In the genomic region with DNA sequence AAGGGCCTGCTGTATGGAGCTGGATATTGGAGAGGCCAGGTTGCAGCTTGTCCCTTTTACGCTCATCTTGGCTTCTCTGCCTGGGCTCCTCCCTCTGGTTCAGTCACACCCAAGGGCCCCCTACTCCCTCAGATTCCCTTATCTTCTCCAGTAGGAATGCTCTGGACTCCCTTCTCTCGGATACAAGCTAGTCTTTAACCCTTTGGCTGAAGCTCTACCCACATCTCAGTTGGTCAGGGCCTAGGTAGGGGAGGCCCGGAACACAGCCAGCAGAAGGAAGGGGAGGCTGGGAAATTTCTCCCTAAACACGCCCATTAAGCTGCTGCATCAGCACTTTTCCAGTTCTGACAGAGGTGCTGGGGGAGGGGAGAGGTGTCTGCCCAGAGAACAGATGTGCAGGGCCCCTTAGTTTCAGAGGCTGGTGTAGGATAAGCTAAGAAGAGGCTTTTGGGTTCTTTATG, we compare ENCODE assay signal across 8 mouse cellular contexts. TPM values are rescaled to one million over a fixed set of nuclear protein-coding genes. Genes with fewer than 3 reads are reported as not detected.
DNase-seq lines count a peak whose midpoint lies in the region; ATAC-seq lines count a peak whose summit lies in the region.

No protein-coding gene starts in this region.

- DNase-seq in 3134 (ENCODE audit: extremely low read depth, insufficient read length, low spot score) = peak; percentile 42
- DNase-seq in R1 (ENCODE audit: low read depth, low spot score) = peak; percentile 76
- DNase-seq in heart, adult 9 months (ENCODE audit: low spot score in 2 of 2) = peak; percentile 32 to 44
- DNase-seq in lung, postnatal 36 days = peak; percentile 40
- peak; percentile 27 to 42 for DNase-seq in thymus, postnatal 10 days (ENCODE audit: low spot score in 2 of 2)
- DNase-seq in right cerebral cortex, postnatal 25 days = no peak
- no peak for DNase-seq in cerebellum, postnatal 36 days

- peak overlapping the region; percentile 71 for H3K4me3 ChIP-seq in kidney, embryonic 16.5 days (ENCODE audit: low read length)

- peaks cover 44% of the 10 kb centered on the region for H3K4me1 ChIP-seq in kidney, embryonic 16.5 days (ENCODE audit: insufficient read depth, low read length)

- peak overlapping the region; percentile 88 for H3K4me2 ChIP-seq in kidney, embryonic 16.5 days (replicated peaks; ENCODE audit: low read depth, low read length)

- 0 out of 2 replicates have a peak, but pooled peaks cover 3% of the 10 kb centered on the region for H3K36me3 ChIP-seq in kidney, embryonic 16.5 days (ENCODE audit: insufficient read depth, low read length)

- H3K27me3 ChIP-seq in kidney, embryonic 16.5 days (ENCODE audit: insufficient read depth, low read length) = no peaks in the 10 kb centered on the region

- peak overlapping the region; percentile 69 for H3K9ac ChIP-seq in kidney, embryonic 16.5 days (replicated peaks; ENCODE audit: low read length)

- ATAC-seq in kidney, embryonic 16.5 days (ENCODE audit: low FRiP score, low TSS enrichment) = peak; percentile 19

- WGBS in kidney, embryonic 16.5 days = 1% methylated on average over 4 of the region's 4 CpGs

- H3K27ac ChIP-seq in kidney, embryonic 16.5 days (ENCODE audit: low read length) = peak overlapping the region; percentile 96

- H3K9me3 ChIP-seq in kidney, embryonic 16.5 days (ENCODE audit: low read length) = no peaks in the 10 kb centered on the region

RNA-seq across cellular contexts. Expression of gene Nynrin, which starts 1.3 kb away (rescaled TPM):
- polyA plus RNA-seq in kidney, embryonic 16.5 days (2015; fragmentation: Nextera tagmentation; extraction: Ambion mirVana) = 22.5 and 25.1 TPM in 2 replicates

RNA-seq across cellular contexts. Expression of gene Cbln3, which starts 29.1 kb away (rescaled TPM):
- polyA plus RNA-seq in kidney, embryonic 16.5 days (2015; fragmentation: Nextera tagmentation; extraction: Ambion mirVana) = 0.42 and 0.74 TPM in 2 replicates

RNA-seq across cellular contexts. Expression of gene Khnyn, which starts 29.6 kb away (rescaled TPM):
- polyA plus RNA-seq in kidney, embryonic 16.5 days (2015; fragmentation: Nextera tagmentation; extraction: Ambion mirVana) = 18.7 and 19.3 TPM in 2 replicates

RNA-seq across cellular contexts. Expression of gene Nfatc4, which starts 32.2 kb away (rescaled TPM):
- polyA plus RNA-seq in kidney, embryonic 16.5 days (2015; fragmentation: Nextera tagmentation; extraction: Ambion mirVana) = 38.2 and 38.7 TPM in 2 replicates

RNA-seq across cellular contexts. Expression of gene Sdr39u1, which starts 45.0 kb away (rescaled TPM):
- polyA plus RNA-seq in kidney, embryonic 16.5 days (2015; fragmentation: Nextera tagmentation; extraction: Ambion mirVana) = 71.1 and 75.8 TPM in 2 replicates

Comparison
In these comparisons a context has a peak if more than half of its experiments do, and no peak if none do; other contexts are left out.
1. DNase-seq: peak in 3134 (single experiment), R1 (single experiment), heart, adult 9 months (2 of 2), lung, postnatal 36 days (single experiment) and thymus, postnatal 10 days (2 of 2); none in right cerebral cortex, postnatal 25 days (single experiment) and cerebellum, postnatal 36 days (0 of 2).